Mouse (Mus musculus) small intestine, adult 2 months (tissue): ENCODE results near the gene Ptprd.

Source experiments
- CTCF ChIP-seq: fragments of 200-500 bp; IDR thresholded peaks from 2 replicates; pipeline ENCODE4 v1.5.1; 2012; ENCODE audit warnings: low read depth, mild to moderate bottlenecking, control low read depth, inconsistent platforms, low read length, moderate library complexity, mixed read lengths; ENCODE audit not compliant: insufficient replicate concordance, insufficient read length; ENCODE audit errors: extremely low read depth
- POLR2A ChIP-seq: fragments of 200-500 bp; IDR thresholded peaks from 2 replicates; pipeline ENCODE4 v1.6.1; 2012; ENCODE audit warnings: low read depth, mild to moderate bottlenecking, control low read depth, inconsistent platforms, low read length, moderate library complexity

GRCm38 (mm10) chr4:76766429-76766828, 1445.3 kb downstream of the Ptprd start:
- TF ChIP-seq CTCF (no peak), POLR2A (no peak)
